Mouse (Mus musculus) lung, postnatal 0 days (tissue): ENCODE measurements at regions not wholly inside any gene's neighbourhood (a gene's known extent, or its start where the extent isn't known, plus 50 kb on each side); places are given as distances from the start of the nearest gene placed in this dataset.

ENCODE experiments used
- CTCF ChIP-seq: IDR thresholded peaks from 2 replicates; pipeline ENCODE4 v1.5.1; 2016; ENCODE audit warnings: antibody characterized with exemption, mild to moderate bottlenecking
- EP300 ChIP-seq: IDR thresholded peaks from 2 replicates; pipeline ENCODE4 v1.6.1; 2016; ENCODE audit warnings: antibody characterized with exemption, mild to moderate bottlenecking, control low read depth

- TF ChIP-seq EP300 (no peak), CTCF (no peak)
Measured at GRCm38 (mm10) chr10:25064701-25065362, 137.5 kb upstream of the Arg1 start.
